Mouse (Mus musculus): ENCODE data around the gene Cst7.

The Cst7 gene

DNA sequence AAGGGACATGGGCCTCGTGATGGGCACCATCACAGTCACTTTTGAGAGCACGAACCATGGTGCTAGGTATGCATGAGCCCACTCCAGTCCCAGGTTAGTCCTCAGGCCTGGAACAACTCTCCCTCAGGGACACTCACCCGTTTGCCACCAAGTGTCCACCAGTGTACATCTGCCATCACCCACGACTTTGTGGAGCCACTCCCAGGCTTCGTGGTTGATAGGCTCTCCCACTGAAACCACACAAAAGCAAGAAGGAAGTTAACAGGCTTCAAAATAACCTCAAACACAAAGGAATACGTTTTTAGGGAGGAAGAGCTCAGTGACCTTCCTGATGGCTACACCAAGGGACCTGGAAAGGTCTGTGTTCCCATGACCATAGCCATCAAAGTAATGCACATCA lies 56.9 kb downstream of the Cst7 start:
- no peak for DNase-seq (ENCODE audit: low spot score in 2 of 2)

Data from heart, adult 9 months (tissue).